Mouse (Mus musculus) granulocyte monocyte progenitor cell, adult 5-6 weeks (primary cell): ENCODE results near the gene Phf2. TPM values are rescaled to one million over a fixed set of nuclear protein-coding genes. Genes with fewer than 3 reads are reported as not detected.
"Not testable (repeated sequence)": the region's sequence is repeated elsewhere in the genome, so short reads cannot be mapped to it uniquely, and the experiment has no call there.

Source experiments
- ATAC-seq: replicated peaks from 2 replicates; pipeline ENCODE4 v1.8.0; 2016; ENCODE audit warnings: mild to moderate bottlenecking, moderate TSS enrichment, inconsistent platforms; ENCODE audit not compliant: poor library complexity, severe bottlenecking
- total RNA-seq, 2 experiments: library from RNA; stranded (forward) in 1 of 2; stranded (reverse) in 1 of 2; fragments of 200-712, 200-1000 nt in 1 of 2; fragments of >200 nt in 1 of 2; fragmentation: Nextera tagmentation in 1 of 2; gene quantifications; 2 replicates each; pipeline ENCODE4 v1.2.3; 2014 to 2017

Gene Phf2
- total RNA-seq, 2 experiments from 2014 or later = 6.4 to 16.7 TPM

DNA sequence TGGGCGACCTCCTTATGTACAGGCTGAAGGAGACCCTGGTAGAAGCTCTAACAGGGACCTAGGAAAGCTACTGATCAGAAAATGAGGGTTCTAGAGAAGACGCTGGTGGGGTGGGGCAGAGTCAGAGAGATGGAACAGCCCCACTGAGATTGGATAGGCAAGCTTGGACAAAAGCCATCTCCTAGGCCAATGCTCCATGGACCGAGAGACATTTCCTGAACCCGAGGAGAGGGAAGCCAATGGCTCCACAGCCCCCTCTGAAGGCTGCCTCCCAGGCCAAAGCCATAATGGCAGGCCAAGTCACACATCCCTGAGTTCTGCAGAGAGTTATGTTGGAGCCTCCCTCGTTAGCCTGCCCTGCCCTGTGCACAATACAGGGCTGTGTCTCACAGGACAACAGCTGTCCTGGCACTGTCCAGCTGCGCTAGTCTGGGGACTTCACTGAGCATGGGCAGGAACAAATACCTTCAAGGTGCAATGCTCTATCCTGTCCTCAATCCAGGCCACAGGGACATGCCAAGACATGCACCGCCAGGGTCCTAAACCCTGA, 60.6 kb downstream of the Phf2 start:
- ATAC-seq = no peak

DNA sequence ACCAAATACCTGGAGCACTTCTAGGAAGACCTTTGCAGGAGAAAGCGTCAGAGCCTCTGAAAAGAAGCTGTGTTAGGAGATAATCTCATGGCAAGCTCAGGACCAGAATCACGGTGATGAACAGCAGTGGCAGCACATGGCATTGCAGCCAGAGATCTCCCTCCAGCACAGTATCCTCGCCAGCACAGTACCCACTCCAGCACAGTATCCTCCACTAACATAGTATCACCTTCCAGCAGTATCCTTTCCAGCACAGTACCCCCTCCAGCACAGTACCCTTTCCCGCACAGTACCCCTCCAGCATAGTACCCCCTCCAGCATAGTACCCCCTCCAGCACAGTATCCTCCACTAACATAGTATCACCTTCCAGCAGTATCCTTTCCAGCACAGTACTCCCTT, 61.3 kb downstream of the Phf2 start:
- not testable (repeated sequence) for ATAC-seq

DNA sequence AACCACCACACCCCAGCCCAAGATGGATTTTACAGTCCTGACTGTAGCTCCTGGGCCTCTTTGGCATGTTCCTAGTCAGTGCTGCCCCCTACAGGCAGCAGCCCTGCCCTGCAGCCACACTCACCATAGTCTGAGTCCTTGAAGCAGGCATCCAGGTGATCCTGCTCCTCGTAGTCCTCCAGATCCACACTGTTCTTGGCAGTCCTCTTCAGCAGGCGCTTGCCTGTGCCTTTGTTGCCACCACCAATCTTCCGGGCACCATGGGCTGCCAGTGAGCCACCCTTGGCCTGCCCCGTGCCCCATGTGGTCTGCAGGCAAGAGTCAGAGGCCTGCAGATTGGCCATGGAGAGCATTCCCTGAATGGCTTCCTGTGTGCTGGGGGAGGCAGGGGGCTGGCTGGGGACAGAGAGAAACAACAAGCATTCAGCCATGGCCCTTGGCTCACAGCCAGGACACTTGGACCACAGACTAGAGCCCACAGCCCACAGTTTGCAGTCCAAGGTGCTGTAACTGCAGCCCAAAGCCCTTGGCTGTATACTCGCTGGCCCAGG, 63.4 kb downstream of the Phf2 start:
- ATAC-seq = peak; percentile 61

DNA sequence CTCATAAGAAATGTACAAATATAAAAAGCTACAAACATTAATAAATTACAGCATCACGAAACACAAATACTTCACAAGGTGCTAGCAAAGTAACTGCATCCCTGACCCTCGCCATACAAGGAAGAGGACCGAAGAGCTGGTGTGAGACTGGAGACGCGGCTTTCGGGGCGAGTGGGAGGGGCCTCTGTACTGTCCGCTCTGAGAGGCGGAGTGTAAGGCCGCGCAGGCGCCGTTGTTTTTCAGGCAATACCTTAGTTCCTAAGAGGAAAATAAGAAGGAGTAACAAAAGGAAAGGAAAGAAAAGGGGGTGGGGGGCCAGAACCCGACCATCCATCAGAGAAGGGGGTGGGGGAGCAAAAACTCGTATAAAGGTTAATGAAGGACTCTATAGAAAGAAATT, 68.7 kb downstream of the Phf2 start:
- ATAC-seq = no peak

- ATAC-seq = peak; percentile 58; the same call in 1 of the 2 replicates
These were observed 69.9 kb downstream of the Phf2 start for GRCm38 (mm10) chr13:48800850-48801546.

DNA sequence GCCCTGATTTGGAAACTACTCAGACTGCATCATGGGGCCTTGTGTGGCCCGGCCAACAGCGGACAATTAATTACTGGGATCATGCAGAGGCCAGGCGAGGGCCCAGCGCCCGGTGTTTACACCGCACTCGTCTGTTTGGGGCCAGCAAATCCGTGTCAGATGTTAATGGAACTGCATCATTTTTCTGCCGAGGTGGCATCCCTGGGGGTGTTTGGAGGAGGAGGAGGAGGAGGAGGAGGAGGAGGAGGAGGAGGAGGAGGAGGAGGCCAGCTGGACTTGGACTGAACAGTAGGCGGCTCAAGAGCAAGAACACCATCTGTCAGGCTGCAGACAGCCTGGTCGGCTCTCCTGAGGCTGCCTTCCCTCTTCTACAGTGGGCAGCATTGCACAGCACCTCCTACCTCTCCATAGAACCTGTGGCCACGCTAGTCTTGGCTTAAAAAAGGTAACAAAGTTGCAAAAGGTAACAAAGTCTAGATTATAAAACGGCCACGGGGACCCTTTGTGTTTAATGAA, 72.6 kb downstream of the Phf2 start:
- no peak for ATAC-seq

DNA sequence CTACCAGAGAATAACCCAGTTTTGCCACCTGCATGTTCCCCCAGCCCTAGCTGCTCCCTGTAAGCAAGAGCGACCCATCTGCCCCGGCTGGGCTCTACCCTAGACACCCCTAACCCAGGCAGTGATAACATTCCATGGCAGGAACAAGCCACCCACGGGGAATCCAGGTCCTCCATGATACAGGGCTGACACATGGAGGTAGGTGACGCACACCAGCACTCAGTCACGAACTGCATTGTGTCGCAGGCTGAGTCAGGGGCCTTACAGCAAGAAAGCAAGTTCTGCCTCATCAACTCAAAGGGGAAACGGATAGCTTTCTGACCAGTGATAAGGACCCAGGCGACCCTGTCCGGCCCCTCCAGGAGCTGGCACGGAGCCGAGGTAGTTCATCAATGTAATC, 74.0 kb downstream of the Phf2 start:
- no peak for ATAC-seq

- ATAC-seq = no peak
These were observed 75.2 kb downstream of the Phf2 start for GRCm38 (mm10) chr13:48795711-48796110.

- ATAC-seq = no peak
These were observed 86.2 kb downstream of the Phf2 start for GRCm38 (mm10) chr13:48784594-48785298.

DNA sequence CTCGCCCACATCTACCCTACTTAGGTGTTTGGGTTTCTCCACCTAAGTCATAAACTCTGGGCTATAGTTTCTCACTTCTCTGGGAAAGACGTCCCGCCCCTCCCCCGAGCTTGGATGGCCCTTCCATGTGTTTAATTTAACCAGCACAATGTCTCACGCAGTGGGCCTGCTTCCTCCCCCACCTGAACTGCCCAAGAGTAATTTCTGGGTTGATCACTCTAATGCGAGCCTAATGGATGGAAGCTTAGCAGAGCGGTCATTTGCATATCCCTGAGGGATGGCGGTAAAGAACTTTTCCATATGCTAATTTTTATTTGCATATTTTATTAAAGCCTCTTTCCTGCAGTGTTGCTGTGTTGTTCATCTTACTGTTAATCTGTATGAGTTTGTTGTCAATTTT, 86.8 kb downstream of the Phf2 start:
- no peak for ATAC-seq

- peak; percentile 66 for ATAC-seq
These were observed 87.9 kb downstream of the Phf2 start for GRCm38 (mm10) chr13:48782727-48783725.

- ATAC-seq = no peak
These were observed 90.4 kb downstream of the Phf2 start for GRCm38 (mm10) chr13:48780345-48781010.

DNA sequence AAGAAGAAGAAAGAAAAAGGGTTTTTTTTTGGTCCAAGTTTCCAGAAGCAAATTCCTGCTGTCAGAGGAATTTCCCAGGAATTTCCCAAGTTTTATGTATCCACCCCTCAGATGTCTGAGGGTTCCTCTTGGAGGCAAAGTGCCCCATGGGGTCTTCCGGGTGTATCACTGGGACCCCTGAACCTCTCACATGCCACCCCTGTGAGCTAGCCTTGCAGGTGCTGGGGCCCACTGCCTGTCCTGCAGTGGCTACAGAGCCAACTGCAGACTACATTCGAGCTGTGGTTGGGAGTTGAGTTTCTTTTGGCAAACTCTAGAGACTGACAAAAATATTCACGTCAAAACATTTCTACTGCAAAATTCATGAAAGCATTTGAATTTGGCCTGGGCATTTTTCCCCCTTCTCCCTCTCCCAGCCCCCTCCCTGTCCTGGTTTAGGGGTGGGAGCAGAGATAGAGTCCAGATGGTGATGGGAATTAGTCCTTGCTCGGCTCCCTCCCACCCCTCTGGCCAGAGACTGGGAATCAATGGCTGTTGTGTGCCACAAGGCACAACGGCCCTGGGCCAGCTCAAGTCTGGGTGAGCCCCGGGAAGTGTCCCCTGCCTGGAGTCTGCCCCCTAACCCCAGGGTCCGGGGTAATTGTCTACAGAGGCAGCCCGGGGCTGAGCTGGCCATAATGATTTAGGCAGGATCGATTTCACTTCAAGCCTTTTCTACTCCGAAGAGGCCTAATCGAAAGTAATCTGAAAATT, 91.2 kb downstream of the Phf2 start:
- no peak for ATAC-seq

DNA sequence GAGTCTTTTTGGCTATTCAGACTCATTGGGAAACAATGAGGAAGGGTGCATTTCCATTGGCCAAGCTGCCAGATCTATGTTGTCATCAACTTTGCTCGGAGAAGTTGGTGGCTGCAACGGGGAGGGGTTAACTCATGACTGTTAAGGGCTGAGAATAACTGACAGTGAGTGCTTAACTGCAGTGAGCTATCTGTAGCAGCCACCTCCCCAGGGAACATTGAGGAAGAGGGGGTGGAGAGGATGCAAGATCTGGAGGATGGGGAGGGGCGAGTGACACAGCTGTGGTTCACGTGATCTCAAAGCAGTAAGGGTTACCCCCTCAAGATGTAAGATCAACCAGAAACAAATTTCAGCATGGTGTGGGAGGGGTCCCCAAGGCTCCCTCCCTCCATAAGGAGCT, 92.8 kb downstream of the Phf2 start:
- ATAC-seq = peak; percentile 85

DNA sequence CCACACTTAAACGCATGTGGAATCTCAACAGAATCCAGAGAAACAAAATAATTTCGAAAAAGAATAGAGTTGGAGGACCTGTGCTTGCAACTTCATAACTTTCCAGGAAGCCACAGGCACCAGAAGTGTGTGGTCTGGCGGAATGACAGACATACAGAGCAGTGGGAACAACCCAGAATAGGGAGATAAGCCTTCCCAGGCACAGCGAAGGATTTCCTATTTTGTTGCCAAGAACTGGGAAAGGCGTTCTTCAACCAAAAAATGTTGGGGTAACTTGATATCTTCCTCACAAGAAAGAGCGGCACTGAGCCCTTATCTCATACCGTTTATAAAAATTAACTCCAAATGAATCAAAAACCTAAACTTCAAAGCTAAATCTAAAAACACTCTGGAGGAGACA, 96.4 kb downstream of the Phf2 start:
- ATAC-seq = no peak

- no peak for ATAC-seq
These were observed 102.8 kb downstream of the Phf2 start for GRCm38 (mm10) chr13:48768109-48768508.

DNA sequence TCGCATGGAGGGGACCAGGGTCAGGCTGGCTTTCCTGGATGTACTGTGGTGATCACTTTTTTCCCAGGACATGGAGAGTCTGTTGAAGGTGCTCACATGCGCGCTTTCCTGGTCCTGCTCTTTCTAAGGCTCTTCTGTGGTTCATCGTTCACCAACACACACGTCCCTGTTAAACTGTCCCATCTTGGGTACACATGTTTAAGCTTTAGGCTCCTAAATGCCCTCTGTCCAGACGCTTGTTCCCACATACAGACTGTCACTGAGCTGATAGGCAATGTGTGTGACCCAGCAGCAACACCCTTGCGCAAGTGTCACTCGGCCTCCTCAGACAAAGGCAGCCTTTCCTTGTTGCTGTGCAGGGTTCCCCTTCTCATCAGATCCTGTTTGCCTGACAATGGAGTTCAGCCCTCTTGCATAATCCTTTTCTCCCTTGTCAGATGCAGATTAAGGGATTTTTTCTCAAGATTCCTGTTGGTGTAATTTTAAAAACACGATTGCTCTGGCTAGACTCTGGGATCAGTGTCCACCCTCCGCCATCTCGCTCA, 107.1 kb downstream of the Phf2 start:
- peak; percentile 79 for ATAC-seq

GRCm38 (mm10) chr13:48760855-48761436, 110.0 kb downstream of the Phf2 start:
- no peak for ATAC-seq
